Mouse (Mus musculus) cerebral cortex, adult 2 months (tissue): Measurements from ENCODE around the gene Mt2.

Source experiments
- WGBS: fragments of 180-500 bp; shearing (Covaris S2); methylation state at CpG from one replicate; pipeline ENCODE4 v1.1.7; 2018; 5-methylcytosine and 5-hydroxymethylcytosine counted together

Mt2 gene

DNA sequence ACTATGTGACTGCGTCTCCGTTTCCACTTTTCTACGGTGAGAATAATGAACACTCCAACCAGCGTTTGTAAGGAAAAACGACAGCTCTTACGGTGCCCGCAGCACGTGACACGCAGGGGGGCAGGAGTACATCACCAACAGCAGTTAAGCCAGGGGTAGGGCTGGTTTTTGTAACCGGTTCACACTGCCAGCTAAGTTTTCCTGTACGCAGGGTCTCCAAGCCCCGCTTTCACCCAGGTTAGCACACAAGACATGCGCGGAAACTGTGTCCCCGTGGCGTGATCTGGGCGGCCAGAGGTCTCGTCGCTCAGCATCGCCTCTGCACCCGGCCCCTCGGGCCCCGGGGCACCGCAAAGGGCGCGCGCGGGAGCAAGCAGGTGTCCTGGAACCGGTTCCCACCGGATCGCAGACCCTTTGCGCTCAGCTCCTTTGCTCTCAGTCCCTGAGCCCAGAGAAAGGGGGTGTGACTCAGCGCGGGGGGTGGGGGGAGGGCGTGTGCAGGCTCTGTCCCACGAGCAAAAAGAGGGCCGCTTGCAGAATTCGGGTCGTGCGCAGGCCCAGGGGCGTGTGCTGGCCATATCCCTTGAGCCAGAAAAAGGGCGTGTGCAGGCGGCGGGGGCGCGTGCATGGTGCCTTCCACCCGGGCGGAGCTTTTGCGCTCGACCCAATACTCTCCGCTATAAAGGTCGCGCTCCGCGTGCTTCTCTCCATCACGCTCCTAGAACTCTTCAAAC is at the start of gene Mt2:
Gene Mt2, plus strand, starts transcription at position 590 of the 734 bp plus-strand sequence.
- under 1% methylated on average over 56 of the region's 56 CpGs for WGBS

DNA sequence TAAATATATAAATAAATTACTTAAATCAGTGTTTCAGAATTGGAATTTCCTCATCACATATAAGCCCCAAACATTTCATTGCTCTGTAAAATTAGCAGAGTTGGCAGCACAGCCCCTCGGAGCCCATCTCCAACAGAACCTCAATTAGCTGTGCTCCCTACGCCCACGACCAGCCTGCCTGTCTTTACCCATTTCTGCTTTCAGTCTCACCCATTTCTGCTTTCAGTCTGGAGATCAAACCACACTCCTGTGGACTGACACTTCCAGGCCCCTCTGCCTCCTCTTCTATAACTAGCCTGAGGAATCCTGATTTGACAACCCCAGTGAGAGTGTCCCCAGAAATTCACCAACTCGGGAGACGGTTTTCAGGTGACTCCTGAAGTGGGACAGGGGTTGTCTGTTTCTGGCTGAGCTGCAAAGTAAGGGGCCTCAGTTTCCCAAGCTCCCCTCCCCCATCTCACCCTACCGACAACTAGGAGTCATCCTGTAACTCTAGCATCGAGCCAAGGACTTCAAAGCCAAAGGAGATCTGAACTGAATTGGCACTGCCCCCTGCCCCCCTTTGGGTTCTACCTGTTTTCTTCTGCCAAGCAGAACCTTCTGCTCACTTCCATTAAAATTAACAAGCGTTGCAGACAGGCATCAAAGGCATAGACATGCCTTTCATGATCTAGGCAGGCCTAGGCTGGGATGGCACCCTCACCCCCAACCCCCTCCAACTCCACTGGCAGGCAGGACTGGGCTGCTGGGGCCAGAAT is 49.6 kb upstream of the Mt2 start:
- WGBS, result 40% methylated on average over 8 of the region's 8 CpGs

DNA sequence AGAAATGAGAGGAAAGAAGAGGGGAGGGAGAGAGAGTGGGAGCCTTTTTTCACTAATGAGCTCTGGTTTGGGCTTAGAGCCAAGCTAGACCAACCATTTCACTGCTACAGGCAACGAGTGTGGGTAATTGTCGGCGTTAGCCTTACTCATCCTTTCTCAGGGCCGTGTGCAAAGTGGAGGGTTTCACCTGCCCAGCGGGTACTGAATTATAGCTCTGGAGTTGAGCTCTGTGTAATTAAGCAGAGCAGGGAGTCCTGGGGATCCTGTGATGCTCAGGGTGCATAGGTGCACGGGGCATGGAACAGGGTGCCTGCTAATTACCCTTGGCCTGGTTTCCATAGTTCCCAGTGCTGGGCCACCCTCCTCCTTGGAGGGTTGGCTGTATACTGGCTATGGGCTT is 44.8 kb upstream of the Mt2 start:
- 48% methylated on average over 6 of the region's 6 CpGs for WGBS

DNA sequence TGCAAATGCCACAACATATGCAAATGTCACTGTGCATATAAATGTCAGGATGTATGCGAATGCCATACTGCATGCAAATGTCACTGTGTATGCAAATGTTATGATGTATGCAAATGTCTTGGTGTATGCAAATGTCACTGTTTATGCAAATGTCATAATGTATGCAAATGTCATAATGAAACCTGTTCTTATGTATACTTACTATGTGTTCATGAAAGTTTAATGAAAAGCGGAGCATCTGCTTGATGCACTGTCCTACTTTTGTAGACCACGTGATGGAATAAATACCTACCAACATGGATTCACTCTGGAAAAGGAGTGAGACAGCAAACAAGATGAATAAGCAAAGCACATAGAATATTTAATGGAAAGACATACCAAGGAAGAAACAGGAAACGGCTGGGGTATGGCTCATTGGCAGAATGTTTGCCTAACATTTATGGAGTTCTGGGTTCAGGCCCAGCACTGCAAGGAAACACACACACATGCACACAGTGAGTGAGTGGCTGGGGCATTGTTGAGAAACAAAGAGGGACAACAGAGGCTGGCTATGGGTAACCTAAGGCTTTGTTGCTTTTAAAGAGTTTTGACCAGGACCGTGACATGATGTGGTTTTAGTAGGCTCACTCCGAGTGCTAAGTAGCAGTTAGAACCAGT is 43.2 kb upstream of the Mt2 start:
- 71% methylated on average over 6 of the region's 6 CpGs for WGBS

DNA sequence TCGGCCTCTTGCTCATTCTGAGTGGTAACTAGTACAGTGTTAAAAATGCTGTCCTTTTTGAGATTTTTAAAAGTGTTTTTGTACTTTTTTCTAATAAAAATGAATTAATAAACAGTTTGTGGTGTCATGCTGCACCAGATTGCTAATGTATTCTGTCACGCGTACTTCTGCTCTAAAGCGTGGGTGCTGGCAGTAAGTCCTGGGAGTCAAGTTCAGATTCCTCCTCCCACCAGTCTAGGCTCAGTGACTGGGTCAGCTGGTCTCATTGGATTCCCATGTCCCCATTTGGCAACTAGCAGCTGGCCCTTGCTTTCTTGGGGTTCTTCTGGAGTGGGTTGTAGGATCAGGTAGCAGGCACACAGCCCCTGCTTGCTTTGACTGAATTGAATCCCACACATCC is 42.3 kb upstream of the Mt2 start:
- WGBS, result 75% methylated on average over 4 of the region's 4 CpGs

DNA sequence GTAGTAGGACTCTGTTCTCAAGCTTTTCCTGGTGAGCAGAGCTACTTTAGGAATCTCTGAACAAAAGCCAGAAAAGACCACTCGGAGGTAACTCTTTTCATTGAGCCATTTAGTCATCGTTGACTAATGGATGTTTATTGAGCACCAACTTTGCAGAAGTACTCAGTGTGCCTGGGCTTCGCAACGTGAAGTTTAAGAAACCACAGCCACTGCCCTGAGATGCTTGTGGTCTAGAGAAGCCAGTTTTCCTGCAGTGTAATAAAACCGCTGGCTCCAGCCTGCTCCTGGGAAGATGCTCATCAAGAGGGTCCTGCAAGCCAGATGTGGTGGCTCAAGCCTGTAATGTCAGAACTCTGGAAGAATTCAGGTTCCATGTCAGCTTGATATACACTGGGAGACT is 40.4 kb upstream of the Mt2 start:
- WGBS, result 86% methylated on average over 5 of the region's 5 CpGs

DNA sequence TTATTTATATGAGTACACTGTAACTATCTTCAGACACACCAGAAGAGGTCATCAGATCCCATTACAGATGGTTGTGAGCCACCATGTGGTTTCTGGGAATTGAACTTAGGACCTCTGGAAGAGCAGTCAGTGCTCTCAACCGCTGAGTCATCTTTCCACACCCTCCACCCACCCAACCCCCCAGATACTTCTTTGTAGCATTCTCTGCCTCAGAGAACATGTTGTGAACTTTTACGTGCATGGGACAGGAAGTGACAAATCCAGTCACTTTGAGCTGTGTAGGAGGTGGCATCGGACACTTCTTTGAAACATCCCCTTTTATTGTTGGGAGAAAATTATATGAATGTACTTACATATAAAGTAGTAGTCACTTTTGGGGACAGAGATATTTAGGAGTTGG is 37.9 kb upstream of the Mt2 start:
- WGBS, result 47% methylated on average over 3 of the region's 3 CpGs

DNA sequence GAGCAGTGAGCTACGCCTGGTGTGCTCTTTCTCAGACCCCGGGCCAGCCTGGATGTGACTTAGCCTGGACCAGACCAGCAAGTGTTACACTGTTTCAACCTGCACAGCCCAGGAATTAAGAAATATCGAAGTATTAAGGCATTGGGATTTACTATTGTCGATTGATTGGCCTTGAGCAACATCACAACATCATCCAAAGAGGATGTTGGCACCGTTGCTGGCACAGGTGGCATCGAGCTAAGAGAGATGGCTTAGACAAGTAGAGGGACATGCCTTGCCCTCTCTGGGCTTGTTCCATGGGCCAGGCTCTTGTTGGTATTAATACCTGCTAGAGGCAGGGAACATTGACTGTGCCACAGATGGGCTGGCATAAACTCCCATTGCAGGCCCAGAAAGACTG is 36.9 kb upstream of the Mt2 start:
- WGBS, result 92% methylated on average over 6 of the region's 6 CpGs

DNA sequence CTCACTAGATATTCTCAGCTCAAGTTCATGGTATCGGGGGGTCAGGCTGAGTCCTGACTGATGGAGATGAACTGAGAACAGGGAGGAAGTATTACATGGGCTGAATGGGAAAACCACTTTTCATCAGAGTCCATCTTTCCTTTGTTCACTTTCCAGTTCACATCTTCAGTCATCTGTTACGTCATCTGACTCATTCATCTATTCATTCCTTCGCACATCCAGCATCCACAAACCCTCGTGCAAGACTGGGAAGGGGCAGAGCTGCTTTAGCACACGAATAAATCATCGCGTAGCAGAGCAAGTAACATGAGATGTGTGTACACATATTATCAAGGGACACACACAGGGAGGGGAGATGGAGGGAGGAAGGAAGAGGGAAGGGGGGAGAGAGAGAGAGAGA is 36.3 kb upstream of the Mt2 start:
- WGBS, result 82% methylated on average over 7 of the region's 7 CpGs

DNA sequence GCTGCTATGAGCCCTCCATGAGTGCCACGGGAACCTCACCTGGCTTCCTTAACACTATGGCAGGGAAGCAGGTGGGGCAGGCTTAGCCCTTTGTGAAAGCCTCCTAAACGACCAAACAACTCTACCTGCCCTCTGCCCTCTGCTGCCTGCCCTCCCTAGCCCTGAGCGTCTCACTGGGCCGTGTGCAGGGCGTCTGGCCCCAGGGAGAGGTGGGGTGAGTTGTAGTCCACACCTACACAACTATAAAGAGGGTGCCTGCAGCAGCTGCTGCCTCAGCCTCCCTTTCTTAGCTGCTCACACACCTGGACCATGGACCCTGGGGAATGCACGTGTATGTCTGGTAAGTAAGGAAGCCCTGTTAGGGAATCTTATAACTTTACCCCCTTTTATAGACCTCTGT is 35.5 kb upstream of the Mt2 start, which contains the start of gene Mt4:
Gene Mt4, plus strand, starts transcription at position 265 of the 400 bp plus-strand sequence.
- WGBS, result 74% methylated on average over 6 of the region's 6 CpGs

DNA sequence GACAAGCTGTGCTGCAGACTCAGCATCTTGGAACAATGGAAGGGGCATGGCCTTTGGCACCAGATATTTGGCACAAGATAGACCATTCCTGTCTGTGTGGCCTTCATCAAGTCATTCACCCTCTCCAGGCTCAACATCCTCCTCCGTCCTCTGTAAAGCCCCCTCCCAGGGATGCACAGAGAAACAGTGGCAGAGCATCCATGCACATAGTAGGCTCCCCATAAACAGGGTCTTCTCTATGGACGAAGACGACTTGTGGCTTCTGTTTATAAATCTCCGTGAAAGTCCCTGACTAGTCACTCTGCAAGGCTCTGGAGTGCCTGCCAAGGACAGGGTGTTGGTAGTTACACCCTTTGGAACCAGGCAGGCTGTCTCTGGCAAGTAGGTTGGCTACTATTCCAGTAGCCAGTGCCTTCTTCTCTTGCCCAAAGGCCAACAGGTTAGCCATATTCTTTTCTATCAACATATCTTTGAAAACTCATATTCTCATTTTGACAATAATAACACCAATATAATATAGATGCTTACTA is 32.1 kb upstream of the Mt2 start:
- WGBS, result 75% methylated on average over 4 of the region's 4 CpGs

DNA sequence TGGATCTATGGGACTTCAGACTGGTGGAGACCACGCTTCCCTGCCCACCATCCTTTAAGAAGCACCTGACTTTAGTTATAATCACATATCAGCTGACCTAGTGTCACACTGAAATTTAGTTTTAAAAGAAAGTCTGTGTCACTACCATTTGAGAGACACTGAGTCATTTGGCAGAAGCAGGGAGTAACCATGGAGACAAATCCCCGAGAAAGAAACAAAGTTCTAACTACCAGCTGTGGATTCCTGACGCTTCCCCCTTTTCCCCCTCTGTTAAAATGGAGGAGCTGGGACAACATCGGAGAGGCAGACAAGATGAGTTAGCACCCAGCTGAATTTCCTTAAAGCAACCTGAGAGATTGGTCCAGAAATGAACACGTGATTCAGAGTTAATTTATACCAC is 24.2 kb upstream of the Mt2 start:
- WGBS, result 21% methylated on average over 5 of the region's 5 CpGs

DNA sequence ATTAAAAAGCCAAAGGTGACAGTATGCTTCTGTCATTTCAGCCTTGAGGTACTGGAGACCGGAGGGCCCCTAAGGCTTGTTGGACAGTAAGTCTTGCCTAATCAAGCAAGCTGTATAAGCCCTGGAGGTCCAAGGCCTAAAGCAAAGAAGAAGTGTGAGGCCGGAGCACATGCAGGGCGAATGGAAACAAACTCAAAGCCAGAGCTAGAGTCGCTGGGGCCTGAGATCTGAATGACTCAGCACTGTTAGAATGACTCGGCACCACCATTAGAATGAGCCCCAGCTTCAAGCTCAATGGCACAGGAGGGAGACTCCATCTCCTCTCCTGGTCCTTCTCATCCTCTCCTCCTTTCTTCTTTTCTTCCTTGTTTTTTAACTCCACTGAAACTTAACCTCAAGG is 21.5 kb upstream of the Mt2 start:
- 81% methylated on average over 5 of the region's 5 CpGs for WGBS

DNA sequence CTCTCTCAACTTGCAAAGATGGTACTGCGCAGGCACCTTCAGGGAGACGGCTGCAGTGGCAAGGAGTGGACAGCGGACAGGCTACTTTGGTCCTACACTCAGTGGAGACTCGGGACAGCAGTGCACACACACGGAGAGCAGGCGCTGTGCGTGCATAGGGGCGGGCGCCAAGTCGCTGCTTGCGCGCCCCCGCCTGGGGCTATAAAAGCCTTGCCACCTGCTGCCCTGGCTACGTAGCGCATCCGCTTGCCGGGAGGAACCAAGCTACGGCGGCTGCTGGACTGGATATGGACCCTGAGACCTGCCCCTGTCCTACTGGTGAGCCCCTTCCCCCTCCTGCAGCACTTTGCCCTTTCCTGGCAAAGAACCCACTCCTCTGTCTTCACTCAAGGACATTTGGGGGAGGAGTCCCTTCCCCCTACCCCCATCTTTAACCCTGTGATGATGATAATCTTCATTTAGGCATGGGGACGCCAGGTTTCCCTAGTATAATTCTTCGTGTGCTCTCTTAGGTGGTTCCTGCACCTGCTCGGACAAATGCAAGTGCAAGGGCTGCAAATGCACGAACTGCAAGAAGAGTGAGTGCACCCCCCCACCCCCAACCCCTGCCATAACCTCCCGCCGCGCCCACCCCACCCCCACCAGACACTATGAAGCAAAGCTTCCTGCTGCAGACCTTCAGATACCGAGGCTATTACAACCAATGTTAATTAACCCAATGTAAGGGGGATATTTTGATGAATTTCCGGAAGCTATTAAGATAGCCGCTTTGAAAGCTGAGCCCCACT is 19.8 kb upstream of the Mt2 start, which contains the start of gene Mt3:
Gene Mt3, plus strand, starts transcription at position 95 of the 788 bp plus-strand sequence.
- WGBS, result 2% methylated on average over 29 of the region's 29 CpGs

DNA sequence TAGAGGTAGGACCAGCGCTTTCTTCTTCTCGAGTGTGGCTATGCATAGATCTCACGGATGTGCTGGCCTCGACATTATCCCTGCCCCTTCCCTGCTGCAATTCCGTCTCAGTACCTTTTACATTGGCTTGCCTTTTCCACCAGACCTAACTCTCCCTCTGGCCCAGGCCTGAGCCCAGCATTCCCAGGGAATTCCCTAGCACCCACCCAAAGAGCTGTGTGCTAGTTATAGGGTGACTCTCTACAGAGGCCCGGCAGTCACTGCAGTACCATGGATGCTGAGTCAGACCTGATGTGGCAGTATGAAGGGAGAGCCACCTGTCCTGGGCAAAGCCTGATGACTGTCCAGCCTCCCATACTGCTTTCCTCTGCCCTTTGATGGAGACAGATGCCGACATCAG is 19.0 kb upstream of the Mt2 start:
- WGBS, result 25% methylated on average over 7 of the region's 7 CpGs

DNA sequence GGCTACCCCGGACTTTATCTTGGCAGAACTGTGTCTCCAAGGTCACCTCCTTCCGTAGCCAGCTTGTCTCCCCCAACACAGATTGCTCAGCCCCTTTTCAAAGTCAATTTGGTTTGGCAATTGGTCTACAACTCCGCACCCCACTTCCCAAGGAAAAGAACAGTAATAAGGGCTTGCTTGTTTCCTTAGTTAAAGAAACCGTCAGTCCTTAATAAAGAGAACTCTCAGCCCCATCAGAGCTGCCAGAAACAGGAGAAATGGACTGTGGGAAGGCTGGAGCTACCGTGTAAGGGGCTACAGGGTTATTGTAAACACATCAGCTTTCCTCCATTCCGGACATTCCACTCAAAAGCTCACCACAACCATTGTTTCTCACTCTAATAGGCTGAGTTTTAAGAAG is 17.9 kb upstream of the Mt2 start:
- WGBS, result 45% methylated on average over 6 of the region's 6 CpGs

DNA sequence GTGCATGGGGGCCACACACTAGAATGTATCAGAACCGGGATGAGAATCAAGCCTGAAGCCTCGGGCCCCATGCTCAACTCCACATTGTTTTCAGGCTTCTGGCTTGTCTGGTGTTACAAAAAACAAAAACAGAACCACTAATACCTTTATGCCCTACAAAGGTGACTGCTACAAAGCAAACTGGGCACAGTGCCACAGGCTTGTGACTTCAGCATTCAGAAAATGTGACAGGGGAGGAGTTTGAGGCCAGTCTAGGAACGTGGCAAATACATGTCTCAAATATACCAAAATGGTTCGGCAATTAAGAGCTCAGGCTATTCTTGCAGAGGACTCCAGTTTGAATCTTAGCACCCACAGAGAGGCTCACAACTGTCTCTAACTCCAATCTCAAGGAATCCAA is 16.4 kb upstream of the Mt2 start:
- WGBS, result 62% methylated on average over 4 of the region's 4 CpGs

DNA sequence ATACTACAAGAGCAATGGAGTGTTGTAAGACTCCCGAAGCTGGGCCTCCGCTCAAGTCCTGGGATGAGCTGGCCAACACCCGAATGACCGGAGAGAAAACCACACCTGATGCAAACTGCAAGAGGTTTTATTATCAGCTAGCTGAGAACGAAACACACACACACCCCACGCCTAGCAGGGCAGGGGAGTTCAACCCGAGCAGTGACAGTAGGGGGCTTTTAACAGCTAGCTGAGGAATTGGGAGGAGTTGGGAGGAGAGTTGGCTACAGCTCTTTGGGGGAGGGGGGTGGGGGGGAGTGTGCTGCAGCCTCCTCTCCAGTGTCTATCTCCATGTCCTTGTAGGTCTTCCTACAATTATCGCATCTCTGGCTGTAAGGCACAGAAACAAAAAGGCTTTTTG is 6.7 kb upstream of the Mt2 start:
- WGBS, result 79% methylated on average over 8 of the region's 8 CpGs

DNA sequence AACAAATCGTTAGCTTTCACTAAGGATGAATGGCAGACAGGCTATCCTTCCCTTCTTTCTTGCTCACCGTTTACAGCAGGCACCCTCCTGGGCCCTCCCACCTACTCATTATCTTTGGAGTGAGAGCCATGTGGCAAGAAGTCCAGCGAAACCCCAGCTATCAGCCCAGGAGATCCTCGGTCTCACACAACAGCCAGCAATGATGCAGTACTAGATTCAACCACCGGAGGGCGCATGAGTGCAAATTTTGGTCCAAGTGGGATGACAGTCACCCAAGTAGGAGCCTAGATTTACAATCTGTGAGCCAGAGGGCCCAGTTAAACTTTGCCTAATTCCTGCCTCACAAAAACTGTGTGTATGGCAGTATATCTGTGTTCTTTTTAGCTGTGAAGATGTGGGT is 5.2 kb upstream of the Mt2 start:
- 2% methylated on average over 6 of the region's 6 CpGs for whole genome bisulfite sequencing

DNA sequence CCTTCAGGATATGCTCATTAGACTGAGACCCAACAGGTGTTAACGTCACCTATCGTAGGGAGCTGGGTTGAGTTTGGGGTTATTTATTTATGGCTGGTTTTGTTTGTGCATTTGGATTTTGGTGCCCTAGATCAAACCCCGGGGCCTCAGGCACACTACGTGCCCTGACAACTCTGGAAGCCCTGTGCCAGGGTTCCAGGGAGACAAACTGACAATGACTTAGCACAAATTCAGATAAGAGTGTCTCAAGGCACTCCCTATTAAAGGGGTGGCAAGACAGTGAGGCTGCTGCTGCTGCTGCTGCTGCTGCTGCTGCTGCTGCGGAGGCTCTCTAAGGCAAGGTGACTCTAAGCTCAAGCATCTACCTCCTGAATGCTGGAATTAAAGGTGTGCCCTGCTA is 2.9 kb upstream of the Mt2 start:
- WGBS, result over 99% methylated on average over 5 of the region's 5 CpGs

DNA sequence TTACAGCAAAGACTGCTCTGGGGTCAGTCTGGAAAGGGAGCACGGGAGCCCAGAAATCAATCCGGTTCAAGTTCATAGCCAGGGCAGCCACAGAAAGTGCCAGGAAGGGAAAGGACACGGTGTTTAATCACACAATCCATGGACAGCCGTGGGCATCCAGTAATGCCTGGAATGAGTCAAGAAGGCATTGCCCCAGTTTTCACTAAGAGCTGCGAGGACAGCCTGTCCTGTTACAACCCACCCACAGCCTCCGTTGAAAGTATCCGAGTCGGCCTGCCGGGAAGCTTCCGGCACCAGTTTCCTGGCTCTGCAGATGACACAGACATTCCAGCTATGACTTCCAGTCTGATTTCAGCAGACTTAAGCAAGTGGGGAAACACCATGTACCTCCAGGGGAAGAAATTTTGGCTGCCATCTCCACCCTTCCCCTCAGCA is 1.1 kb upstream of the Mt2 start:
- WGBS, result 36% methylated on average over 10 of the region's 10 CpGs
